Mouse (Mus musculus) liver, embryonic 14.5 days (tissue): ENCODE measurements around the gene Mapk10. TPM values are rescaled to one million over a fixed set of nuclear protein-coding genes. Genes with fewer than 3 reads are reported as not detected.

ENCODE experiments used
- ATAC-seq: fragments of 200-750 bp; cut with Nextera tagmentation; 2 replicates; pipeline ENCODE4 v1.8.0; 2017; ENCODE audit warnings: moderate number of reproducible peaks, mild to moderate bottlenecking, moderate library complexity; ENCODE audit not compliant: insufficient read depth
- DNase-seq, 3 experiments: peaks; one replicate each; pipeline ENCODE4 v3.0.0-alpha.2; 2012 to 2013; ENCODE audit warnings: low read depth in 3 of 3, low spot score in 3 of 3
- H3K27ac ChIP-seq: fragments of 300-500 bp; sonication (generic); 2 replicates; pipeline ENCODE4 v1.5.1; 2014; ENCODE audit warnings: moderate library complexity, mild to moderate bottlenecking, control low read depth, inconsistent platforms
- H3K27me3 ChIP-seq: fragments of 300-500 bp; sonication (generic); 2 replicates; pipeline ENCODE4 v1.6.1; 2014; ENCODE audit warnings: mild to moderate bottlenecking, low read length, moderate library complexity; ENCODE audit not compliant: control insufficient read depth, insufficient read depth
- H3K36me3 ChIP-seq: fragments of 300-500 bp; sonication (generic); replicated peaks from 2 replicates; pipeline ENCODE4 v1.6.1; 2014; ENCODE audit warnings: low read depth; ENCODE audit not compliant: control insufficient read depth, insufficient read depth
- H3K4me1 ChIP-seq, 2 experiments: fragments of 200-500 bp in 1 of 2; fragments of 300-500 bp in 1 of 2; sonication (generic) in 1 of 2; replicated peaks; 2 replicates each; pipeline ENCODE4 v1.6.1; 2012 to 2014; ENCODE audit warnings: antibody characterized with exemption in 1 of 2, inconsistent platforms in 1 of 2, low read length in 1 of 2; ENCODE audit not compliant: control insufficient read depth in 2 of 2, insufficient read depth in 2 of 2
- H3K4me2 ChIP-seq: fragments of 300-500 bp; sonication (generic); 2 replicates; pipeline ENCODE4 v1.6.1; 2014; ENCODE audit warnings: low read depth, mild to moderate bottlenecking, control low read depth, moderate library complexity
- H3K4me3 ChIP-seq, 2 experiments: fragments of 200-500 bp in 1 of 2; fragments of 300-500 bp in 1 of 2; sonication (generic) in 1 of 2; 2 replicates each; pipeline ENCODE4 v1.5.1; 2012 to 2014; ENCODE audit warnings: low read depth in 2 of 2, low read length in 2 of 2, mild to moderate bottlenecking in 2 of 2, control low read depth in 1 of 2, inconsistent platforms in 1 of 2, moderate library complexity in 1 of 2; ENCODE audit not compliant: insufficient read depth in 1 of 2
- H3K9ac ChIP-seq: fragments of 300-500 bp; sonication (generic); replicated peaks from 2 replicates; pipeline ENCODE4 v1.6.1; 2014; ENCODE audit warnings: mild to moderate bottlenecking, control low read depth, moderate library complexity
- H3K9me3 ChIP-seq: fragments of 300-500 bp; sonication (generic); 2 replicates; pipeline ENCODE4 v1.6.1; 2016; ENCODE audit warnings: low read length, mixed read lengths; ENCODE audit not compliant: control insufficient read depth
- CTCF ChIP-seq: IDR thresholded peaks from 2 replicates; pipeline ENCODE4 v1.5.1; 2016; ENCODE audit warnings: antibody characterized with exemption, low read depth, control low read depth
- EP300 ChIP-seq: IDR thresholded peaks from 2 replicates; pipeline ENCODE4 v1.6.1; 2016; ENCODE audit warnings: antibody characterized with exemption, low read depth
- WGBS: fragments of 180-500 bp; shearing (Covaris S2); extraction: QIAGEN DNeasy Blood & Tissue Kit; methylation state at CpG from one replicate; pipeline ENCODE4 v1.1.7; 2014; ENCODE audit not compliant: insufficient replicate concordance; 5-methylcytosine and 5-hydroxymethylcytosine counted together
- polyA plus RNA-seq, 2 experiments: library from polyadenylated mRNA; depleted of rRNA in 1 of 2; stranded (reverse) in 1 of 2; unstranded in 1 of 2; fragments of >200 nt; fragmentation: Nextera tagmentation in 1 of 2; extraction: Ambion mirVana in 1 of 2; gene quantifications; 2 replicates each; pipeline versions ENCODE4 v1.2.1 to v1.2.3; 2012 to 2014

Mapk10 gene
- polyA plus RNA-seq, 2 experiments = 0.01 TPM; not detected in 1

DNA sequence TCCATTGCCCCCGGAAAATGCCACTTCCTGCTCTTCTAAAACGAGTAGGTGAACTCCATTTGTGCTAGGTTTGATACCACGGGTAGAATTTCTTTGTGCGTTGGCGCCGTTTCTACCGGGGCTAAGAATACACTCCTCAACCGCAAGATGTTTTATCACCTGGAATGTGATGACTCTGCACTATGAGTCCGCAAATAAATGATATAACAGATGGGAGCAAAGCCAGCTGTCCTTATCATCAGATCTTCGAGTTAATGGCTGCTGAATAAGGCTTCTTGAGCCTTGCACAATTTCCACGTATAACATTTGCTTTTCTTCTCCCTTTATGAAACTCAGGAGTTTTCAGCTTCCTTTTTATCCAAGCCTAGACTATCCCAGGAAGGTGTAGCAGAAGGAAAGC, 351.4 kb downstream of the Mapk10 start:
- H3K9ac ChIP-seq = no peak overlapping the region
- DNase-seq = no peak
- no peak overlapping the region for H3K4me3 ChIP-seq
- ATAC-seq = no peak
- H3K27ac ChIP-seq = no peak overlapping the region
- WGBS = 64% methylated on average over 11 of the region's 11 CpGs
- no peak for TF ChIP-seq CTCF
- TF ChIP-seq EP300 = no peak
- H3K4me1 ChIP-seq = no peaks in the 10 kb centered on the region
- no peaks in the 10 kb centered on the region for H3K27me3 ChIP-seq
- H3K36me3 ChIP-seq = no peaks in the 10 kb centered on the region
- H3K9me3 ChIP-seq = no peaks in the 10 kb centered on the region
- no peak overlapping the region for H3K4me2 ChIP-seq

- no peak overlapping the region for H3K27ac ChIP-seq
- no peaks in the 10 kb centered on the region for H3K4me1 ChIP-seq
- no peak for DNase-seq
- TF ChIP-seq EP300 = no peak
- no peak for TF ChIP-seq CTCF
- no peak for ATAC-seq
- H3K4me2 ChIP-seq = no peak overlapping the region
- no peak overlapping the region for H3K4me3 ChIP-seq
- H3K27me3 ChIP-seq = no peaks in the 10 kb centered on the region
- H3K36me3 ChIP-seq = no peaks in the 10 kb centered on the region
- H3K9me3 ChIP-seq = no peaks in the 10 kb centered on the region
- no peak overlapping the region for H3K9ac ChIP-seq
These were observed 353.1 kb downstream of the Mapk10 start for GRCm38 (mm10) chr5:102858047-102858446.

Other genes starting within 250 kb of the Mapk10 start
- gene Ptpn13, start 213.9 kb upstream of the Mapk10 start, polyA plus RNA-seq (2012; rRNA removed) = 0.78 and 1.0 TPM in 2 replicates
- 0.53 and 0.73 TPM in 2 replicates for gene Ptpn13, start 213.9 kb upstream of the Mapk10 start, polyA plus RNA-seq (2014; fragmentation: Nextera tagmentation; extraction: Ambion mirVana)